Mouse (Mus musculus) ES-Bruce4 (cell line): Measurements from ENCODE around the gene Syt16. TPM values are rescaled to one million over a fixed set of nuclear protein-coding genes. Genes with fewer than 3 reads are reported as not detected.

ENCODE experiments used
- H3K27ac ChIP-seq: 2 replicates; pipeline ENCODE4 v1.5.1; 2012; ENCODE audit warnings: low read length, inconsistent platforms; ENCODE audit not compliant: insufficient read depth
- H3K27me3 ChIP-seq: 2 replicates; pipeline ENCODE4 v1.6.1; 2012; ENCODE audit warnings: mild to moderate bottlenecking, low read length, inconsistent platforms; ENCODE audit not compliant: control insufficient read depth, poor library complexity, insufficient read depth, severe bottlenecking
- H3K36me3 ChIP-seq: 2 replicates; pipeline ENCODE4 v1.6.1; 2012; ENCODE audit warnings: inconsistent platforms, mild to moderate bottlenecking, low read length, moderate library complexity; ENCODE audit not compliant: control insufficient read depth, poor library complexity, insufficient read depth, severe bottlenecking
- H3K4me1 ChIP-seq: one replicate; pipeline ENCODE4 v1.8.1; 2011; ENCODE audit warnings: low read length; ENCODE audit not compliant: control insufficient read depth, insufficient read depth
- H3K4me3 ChIP-seq: 2 replicates; pipeline ENCODE4 v1.5.1; 2011; ENCODE audit warnings: low read depth, mild to moderate bottlenecking, low read length
- H3K9ac ChIP-seq: 2 replicates; pipeline ENCODE4 v1.6.1; 2012; ENCODE audit warnings: low read depth, mild to moderate bottlenecking, inconsistent platforms; ENCODE audit not compliant: poor library complexity, severe bottlenecking
- H3K9me3 ChIP-seq: replicated peaks from 2 replicates; pipeline ENCODE4 v1.6.1; 2012; ENCODE audit warnings: mild to moderate bottlenecking, low read length, inconsistent platforms; ENCODE audit not compliant: control insufficient read depth, poor library complexity, insufficient read depth, severe bottlenecking
- CTCF ChIP-seq: IDR thresholded peaks from one replicate; pipeline ENCODE4 v1.8.1; 2011; ENCODE audit warnings: low read depth, low read length
- EP300 ChIP-seq: IDR thresholded peaks from 2 replicates; pipeline ENCODE4 v1.6.1; 2011; ENCODE audit warnings: low read depth, low read length; ENCODE audit not compliant: insufficient read depth
- POLR2A ChIP-seq: IDR thresholded peaks from one replicate; pipeline ENCODE4 v1.8.1; 2011; ENCODE audit warnings: low read length; ENCODE audit not compliant: insufficient read depth
- polyA plus RNA-seq: library from polyadenylated mRNA; stranded (reverse); fragments of >200 nt; gene quantifications from 2 replicates; pipeline ENCODE4 v1.2.4, GENCODE M21; 2011; ENCODE audit warnings: low read depth; ENCODE audit not compliant: missing spikeins, insufficient read depth, insufficient read length

The Syt16 gene
- polyA plus RNA-seq, 1 experiment: not detected

DNA sequence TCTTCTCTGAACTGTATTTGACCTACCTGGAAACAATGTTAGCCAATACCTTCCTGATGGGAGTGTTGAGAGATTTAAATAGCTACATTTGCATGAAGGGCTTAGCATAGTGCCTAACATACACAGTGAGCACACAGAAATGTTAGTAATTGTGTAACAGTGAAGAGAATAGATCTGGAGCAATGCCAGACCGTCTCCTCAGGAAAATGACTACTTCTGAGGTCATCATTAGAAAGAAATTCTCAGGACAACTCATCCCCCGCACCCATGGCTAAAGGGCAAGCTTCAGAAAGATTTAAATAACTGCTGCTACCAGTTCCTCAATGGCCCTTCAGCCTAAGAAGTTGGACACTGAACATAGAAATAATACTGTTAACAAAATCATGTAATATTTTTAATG, 241.3 kb downstream of the Syt16 start:
- Histone ChIP-seq H3K36me3 (no peaks in the 10 kb centered on the region), H3K27ac (no peak overlapping the region), H3K9me3 (no peaks in the 10 kb centered on the region), H3K4me3 (no peak overlapping the region), H3K27me3 (no peaks in the 10 kb centered on the region), H3K9ac (no peak overlapping the region), H3K4me1 (no peaks in the 10 kb centered on the region)
- TF ChIP-seq POLR2A (no peak), CTCF (no peak), EP300 (no peak)

GRCm38 (mm10) chr12:74264846-74265245, 267.4 kb downstream of the Syt16 start:
- Histone ChIP-seq H3K36me3 (no peaks in the 10 kb centered on the region), H3K9me3 (no peaks in the 10 kb centered on the region), H3K4me3 (no peak overlapping the region), H3K27ac (no peak overlapping the region), H3K27me3 (no peaks in the 10 kb centered on the region), H3K4me1 (no peaks in the 10 kb centered on the region), H3K9ac (no peak overlapping the region)
- TF ChIP-seq EP300: no peak
- TF ChIP-seq POLR2A: no peak
- TF ChIP-seq CTCF: no peak

- Histone ChIP-seq H3K36me3 (no peaks in the 10 kb centered on the region), H3K27ac (no peak overlapping the region), H3K4me1 (no peaks in the 10 kb centered on the region), H3K9ac (no peak overlapping the region), H3K9me3 (no peaks in the 10 kb centered on the region), H3K27me3 (no peaks in the 10 kb centered on the region), H3K4me3 (no peak overlapping the region)
- no peak for TF ChIP-seq POLR2A
- no peak for TF ChIP-seq EP300
- no peak for TF ChIP-seq CTCF
Measured at GRCm38 (mm10) chr12:74267049-74267448, 269.6 kb downstream of the Syt16 start.

GRCm38 (mm10) chr12:74268644-74269285, 271.3 kb downstream of the Syt16 start:
- no peak for TF ChIP-seq EP300
- no peak for TF ChIP-seq CTCF
- TF ChIP-seq POLR2A: no peak
- H3K27ac ChIP-seq: no peak overlapping the region
- H3K9ac ChIP-seq: no peak overlapping the region
- no peaks in the 10 kb centered on the region for H3K4me1 ChIP-seq
- no peaks in the 10 kb centered on the region for H3K9me3 ChIP-seq
- no peaks in the 10 kb centered on the region for H3K36me3 ChIP-seq
- no peak overlapping the region for H3K4me3 ChIP-seq
- no peaks in the 10 kb centered on the region for H3K27me3 ChIP-seq

GRCm38 (mm10) chr12:74272545-74272944, 275.1 kb downstream of the Syt16 start:
- TF ChIP-seq EP300 (no peak), CTCF (no peak), POLR2A (no peak)
- Histone ChIP-seq H3K4me1 (no peaks in the 10 kb centered on the region), H3K9ac (no peak overlapping the region), H3K4me3 (no peak overlapping the region), H3K9me3 (no peaks in the 10 kb centered on the region), H3K27ac (no peak overlapping the region), H3K36me3 (no peaks in the 10 kb centered on the region), H3K27me3 (no peaks in the 10 kb centered on the region)

DNA sequence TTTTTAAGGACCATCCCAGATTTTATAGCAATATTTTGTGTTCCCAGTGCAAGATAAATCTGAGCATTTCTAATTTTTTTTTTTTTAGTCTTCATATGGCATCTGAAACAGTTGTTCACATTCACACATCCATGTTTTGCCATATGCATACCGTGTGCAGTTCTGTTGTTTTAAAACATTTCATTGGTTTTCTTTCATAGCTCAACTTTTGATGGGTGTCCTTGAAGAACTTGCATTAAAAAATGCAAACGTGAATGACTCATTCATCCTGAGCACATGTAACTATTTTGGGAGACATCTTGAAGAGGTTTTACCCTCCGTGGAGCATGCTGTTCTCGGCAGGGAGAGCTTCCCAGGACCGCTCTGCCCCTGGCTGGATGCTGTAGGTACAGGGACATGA, 279.8 kb downstream of the Syt16 start:
- Histone ChIP-seq H3K27me3 (no peaks in the 10 kb centered on the region; the same call in 1 of the 2 replicates), H3K9ac (no peak overlapping the region), H3K27ac (no peak overlapping the region), H3K4me1 (no peaks in the 10 kb centered on the region), H3K4me3 (no peak overlapping the region), H3K36me3 (no peaks in the 10 kb centered on the region), H3K9me3 (no peaks in the 10 kb centered on the region)
- TF ChIP-seq POLR2A: no peak
